Mouse (Mus musculus) brain, embryonic 14.5 days (tissue): ENCODE data around the gene Map3k12.

Experiments used
- CTCF ChIP-seq: fragments of 200-500 bp; IDR thresholded peaks from 2 replicates; pipeline ENCODE4 v1.5.1; 2012; ENCODE audit warnings: inconsistent platforms, mild to moderate bottlenecking, moderate library complexity, borderline replicate concordance; ENCODE audit not compliant: insufficient read depth, insufficient read length; ENCODE audit errors: extremely low read depth
- POLR2A ChIP-seq: fragments of 200-500 bp; IDR thresholded peaks from 2 replicates; pipeline ENCODE4 v1.6.1; 2012; ENCODE audit warnings: mild to moderate bottlenecking, inconsistent platforms, borderline replicate concordance; ENCODE audit not compliant: poor library complexity, insufficient read depth, insufficient read length, severe bottlenecking; ENCODE audit errors: extremely low read depth

GRCm38 (mm10) chr15:102485853-102486252, 31.0 kb downstream of the Map3k12 start:
- TF ChIP-seq POLR2A (no peak), CTCF (no peak)
